Mouse (Mus musculus): ENCODE measurements around the gene Ptpa. TPM values are rescaled to one million over a fixed set of nuclear protein-coding genes. Genes with fewer than 3 reads are reported as not detected.

Gene Ptpa
- polyA plus RNA-seq, 1 experiment = 152 TPM

DNA sequence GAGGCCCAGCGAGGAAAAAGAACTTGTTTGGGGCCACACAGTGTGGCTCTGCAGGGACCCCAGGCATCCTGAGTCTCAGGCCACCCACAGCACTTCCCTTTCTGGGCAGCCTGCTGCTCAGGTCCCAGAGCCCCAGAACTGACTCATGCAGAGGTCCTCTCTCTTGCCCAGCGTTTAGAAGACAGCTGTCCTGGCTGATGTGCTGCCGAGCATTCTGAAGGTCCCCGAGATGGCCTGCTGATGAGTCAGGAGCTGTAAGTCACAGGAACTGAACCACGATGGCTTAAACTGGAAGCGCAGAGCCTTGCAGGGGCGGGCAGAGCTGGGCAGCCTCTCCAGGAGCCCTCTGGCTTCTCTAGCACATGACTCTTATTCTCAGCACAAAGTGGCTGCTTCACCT lies 71.8 kb downstream of the Ptpa start:
- TF ChIP-seq CTCF (IDR thresholded peaks at IDR 0.05; ENCODE audit: borderline replicate concordance, extremely low read depth, insufficient read depth, insufficient read length) (no peak), POLR2A (IDR thresholded peaks at IDR 0.05; ENCODE audit: borderline replicate concordance, extremely low read depth, insufficient read depth, insufficient read length, poor library complexity, severe bottlenecking) (no peak)
- no peak for DNase-seq (ENCODE audit: low read depth)

DNA sequence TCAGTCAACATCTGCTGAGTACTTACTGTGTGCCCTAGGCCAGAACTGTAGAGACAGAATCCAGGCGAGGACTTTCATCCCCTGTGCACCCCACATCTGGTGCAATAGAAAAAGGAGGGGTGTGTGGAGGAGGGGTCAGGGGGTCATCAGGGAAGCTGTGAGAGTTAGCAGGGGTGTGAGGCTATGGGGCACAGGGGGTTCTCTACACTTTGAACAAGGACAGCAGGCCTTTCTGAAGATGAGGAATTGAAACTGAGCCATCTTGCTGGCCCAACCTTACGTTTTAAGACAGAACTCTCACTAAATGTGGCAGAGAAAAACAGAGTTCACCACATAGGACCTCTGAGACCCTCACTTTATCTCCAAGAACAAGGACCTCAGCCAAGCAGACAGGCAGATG lies 74.5 kb downstream of the Ptpa start:
- no peak for TF ChIP-seq CTCF (IDR thresholded peaks at IDR 0.05; ENCODE audit: borderline replicate concordance, extremely low read depth, insufficient read depth, insufficient read length)
- TF ChIP-seq POLR2A (IDR thresholded peaks at IDR 0.05; ENCODE audit: borderline replicate concordance, extremely low read depth, insufficient read depth, insufficient read length, poor library complexity, severe bottlenecking) = no peak
- no peak for DNase-seq (ENCODE audit: low read depth)

DNA sequence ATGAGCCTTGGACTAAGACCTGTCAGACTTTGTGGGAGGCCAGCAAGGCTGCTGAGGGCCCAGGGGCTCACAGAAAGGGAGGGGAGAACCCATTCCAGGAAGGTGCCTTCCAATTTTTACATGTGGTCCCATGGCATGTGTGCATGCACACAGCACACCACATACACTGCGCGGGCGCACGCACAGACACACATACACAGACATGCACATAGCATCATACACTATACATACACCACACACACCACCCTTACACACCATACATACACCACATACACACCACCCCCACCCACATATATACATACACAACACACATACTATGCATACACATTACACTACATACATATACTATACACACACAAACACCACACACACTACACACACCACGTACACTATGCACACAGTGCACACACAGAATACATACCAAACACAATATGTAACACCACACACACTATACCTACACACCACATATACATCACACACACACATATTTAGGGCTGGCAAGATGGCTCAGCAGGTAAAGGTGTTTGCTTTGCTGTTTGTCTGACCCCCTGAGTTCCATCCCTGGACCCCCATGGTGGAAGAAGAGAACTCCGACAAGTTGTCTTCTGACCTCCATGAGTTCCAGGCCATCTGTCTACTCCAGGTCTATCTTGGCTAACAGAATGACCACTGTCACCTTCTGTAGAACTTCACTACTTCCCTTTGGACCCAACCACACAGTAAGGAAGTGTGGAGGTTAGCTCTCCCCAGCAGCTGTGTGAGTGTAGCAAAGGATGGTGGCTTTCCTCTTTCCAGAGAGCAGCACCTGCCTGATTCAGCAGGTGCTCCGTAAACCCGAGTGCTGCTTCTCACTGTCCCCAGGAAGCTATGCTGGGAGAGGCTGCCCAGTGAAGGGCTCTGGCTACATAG lies 79.4 kb downstream of the Ptpa start:
- TF ChIP-seq POLR2A (IDR thresholded peaks at IDR 0.05; ENCODE audit: borderline replicate concordance, extremely low read depth, insufficient read depth, insufficient read length, poor library complexity, severe bottlenecking) (no peak), CTCF (IDR thresholded peaks at IDR 0.05; ENCODE audit: borderline replicate concordance, extremely low read depth, insufficient read depth, insufficient read length) (no peak)
- no peak for DNase-seq (ENCODE audit: low read depth)

DNA sequence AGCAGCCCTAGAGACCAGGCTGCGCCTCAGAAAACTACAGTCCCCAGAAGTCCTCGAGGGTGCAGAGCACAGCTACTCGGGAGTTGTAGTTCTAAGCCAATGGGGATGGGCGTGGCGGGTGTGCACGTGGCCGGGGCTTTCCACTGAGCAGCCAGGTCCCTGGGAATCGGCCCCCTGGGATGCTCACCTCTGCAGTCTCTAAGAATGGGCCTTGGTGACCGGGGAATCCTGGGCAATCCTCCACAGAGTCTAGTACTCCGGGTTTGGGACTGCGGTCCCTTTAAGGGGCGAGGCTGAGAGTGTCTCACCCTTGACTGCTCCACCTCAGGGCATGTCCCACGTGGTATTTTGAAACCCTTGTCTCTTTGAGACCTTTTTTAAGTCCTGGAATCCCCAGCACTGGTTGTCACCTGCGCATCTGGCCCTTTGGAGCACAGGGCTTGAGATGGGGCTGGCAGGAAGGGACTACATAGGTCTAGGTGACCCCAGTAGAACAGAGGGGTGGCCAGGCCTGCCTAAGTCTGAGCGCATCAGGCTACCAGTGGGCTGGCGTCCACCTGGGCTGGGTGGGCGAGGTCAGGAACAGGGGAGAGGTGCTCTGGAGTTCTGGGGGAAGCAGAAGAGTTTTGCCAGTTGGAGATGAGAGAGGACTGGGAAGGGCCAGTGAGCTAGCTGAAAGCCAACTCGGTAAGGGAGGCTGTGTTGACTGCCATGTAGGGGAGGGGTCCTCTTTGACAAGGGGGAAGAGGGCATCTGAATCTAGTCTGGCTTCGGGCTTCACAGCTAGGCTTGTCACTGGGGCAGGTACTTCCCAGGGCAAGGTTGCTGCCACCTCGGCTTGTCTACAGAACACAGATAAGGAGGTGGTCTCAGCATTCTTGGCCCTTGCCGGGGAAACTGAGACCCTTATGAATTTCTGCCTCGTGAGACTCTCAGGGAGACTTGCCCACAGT lies 80.3 kb downstream of the Ptpa start:
- TF ChIP-seq POLR2A (IDR thresholded peaks at IDR 0.05; ENCODE audit: borderline replicate concordance, extremely low read depth, insufficient read depth, insufficient read length, poor library complexity, severe bottlenecking) (no peak), CTCF (IDR thresholded peaks at IDR 0.05; ENCODE audit: borderline replicate concordance, extremely low read depth, insufficient read depth, insufficient read length) (no peak)
- peak; percentile 89 for DNase-seq (ENCODE audit: low read depth)

Other genes starting within 250 kb of the Ptpa start
- 19.1 and 19.2 TPM in 2 replicates for gene Endog, start 244.5 kb upstream of the Ptpa start, polyA plus RNA-seq (2012; rRNA removed)
- gene Spout1, start 237.6 kb upstream of the Ptpa start, polyA plus RNA-seq (2012; rRNA removed) = 48.1 and 53.8 TPM in 2 replicates
- 30.0 and 42.9 TPM in 2 replicates for gene Kyat1, start 210.2 kb upstream of the Ptpa start, polyA plus RNA-seq (2012; rRNA removed)
- 33.4 and 42.4 TPM in 2 replicates for gene Lrrc8a, start 178.3 kb upstream of the Ptpa start, polyA plus RNA-seq (2012; rRNA removed)
- 14.8 and 23.6 TPM in 2 replicates for gene Gm28035, start 175.5 kb upstream of the Ptpa start, polyA plus RNA-seq (2012; rRNA removed)
- 11.8 and 21.8 TPM in 2 replicates for gene Phyhd1, start 149.8 kb upstream of the Ptpa start, polyA plus RNA-seq (2012; rRNA removed)
- gene Gm28038, start 135.0 kb upstream of the Ptpa start, polyA plus RNA-seq (2012; rRNA removed) = not detected in 2 replicates
- 15.7 TPM in 2 replicates for gene Dolk, start 129.7 kb upstream of the Ptpa start, polyA plus RNA-seq (2012; rRNA removed)
- 46.3 and 48.7 TPM in 2 replicates for gene Nup188, start 129.6 kb upstream of the Ptpa start, polyA plus RNA-seq (2012; rRNA removed)
- gene Sh3glb2, start 56.7 kb upstream of the Ptpa start, polyA plus RNA-seq (2012; rRNA removed) = 304 and 410 TPM in 2 replicates
- 40.4 and 43.8 TPM in 2 replicates for gene Miga2, start 51.8 kb upstream of the Ptpa start, polyA plus RNA-seq (2012; rRNA removed)
- gene Dolpp1, start 23.8 kb upstream of the Ptpa start, polyA plus RNA-seq (2012; rRNA removed) = 73.2 and 114 TPM in 2 replicates
- 28.3 and 31.3 TPM in 2 replicates for gene Crat, start 226 bp upstream of the Ptpa start, polyA plus RNA-seq (2012; rRNA removed)
- 26.1 and 37.9 TPM in 2 replicates for gene Ier5l, start 58.2 kb downstream of the Ptpa start, polyA plus RNA-seq (2012; rRNA removed)
- 0.57 and 0.72 TPM in 2 replicates for gene Cstad, start 179.0 kb downstream of the Ptpa start, polyA plus RNA-seq (2012; rRNA removed)